Mouse (Mus musculus) cerebellum, postnatal 4 days (tissue): ENCODE measurements around the gene Cdh23.

Source experiments
- DNase-seq, 2 experiments: peaks; one replicate each; pipeline ENCODE4 v3.0.0; 2022; ENCODE audit warnings: low spot score in 2 of 2, mixed read lengths in 1 of 2

The Cdh23 gene

DNA sequence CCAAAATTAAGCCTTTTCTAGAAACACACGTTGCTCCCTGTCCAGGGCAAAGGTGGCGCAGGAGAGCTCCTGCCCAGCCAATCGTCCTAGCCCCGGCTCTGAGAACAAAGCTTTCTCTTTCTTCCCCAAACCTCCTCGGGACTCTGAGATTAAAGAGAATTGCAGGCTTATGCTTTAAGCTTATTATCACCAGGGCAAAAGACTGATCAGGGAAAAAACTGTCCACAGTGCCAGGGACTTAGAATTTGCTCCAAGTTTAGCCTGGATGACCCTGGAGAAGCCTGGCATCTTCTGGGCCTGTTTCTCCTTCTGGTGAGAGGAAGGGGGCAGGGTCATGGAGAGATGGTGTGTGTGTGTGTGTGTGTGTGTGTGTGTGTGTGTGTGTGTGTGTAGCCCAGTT, 434.8 kb downstream of the Cdh23 start:
- DNase-seq = no peak

DNA sequence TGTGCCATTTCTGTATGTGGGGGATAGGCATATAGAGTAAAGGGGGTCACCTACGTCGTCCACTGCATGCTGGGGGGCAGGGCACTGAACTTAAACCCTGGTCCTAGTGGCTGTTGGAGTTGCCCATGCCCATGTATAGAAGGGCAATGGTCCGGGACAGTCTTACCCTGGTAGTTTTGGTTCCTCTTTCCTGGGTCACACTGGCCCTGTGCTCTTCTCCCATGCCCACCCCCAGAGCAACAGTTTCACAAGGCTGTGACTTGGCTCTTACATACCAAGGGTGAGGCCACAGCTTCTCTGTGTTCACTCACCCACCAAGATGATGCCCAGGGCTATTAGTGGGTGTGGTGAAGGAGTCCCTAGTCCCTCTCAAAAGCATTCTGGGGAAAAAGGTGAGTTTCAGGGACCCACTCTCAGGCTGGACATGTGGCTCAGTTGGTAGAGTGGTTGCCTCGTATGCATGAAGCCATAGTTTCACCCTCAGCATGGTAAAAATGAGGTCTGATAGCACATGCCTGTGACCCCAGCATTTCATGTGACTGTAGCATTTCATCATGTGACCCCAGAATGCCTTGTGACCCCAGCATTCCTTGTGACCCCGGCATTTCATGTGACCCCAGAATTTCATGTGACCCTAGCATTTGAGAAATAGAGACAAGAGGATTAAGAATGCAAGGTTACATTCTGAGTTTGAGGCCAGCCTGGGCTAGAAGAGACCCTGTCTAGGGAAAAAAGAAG, 435.6 kb downstream of the Cdh23 start:
- no peak for DNase-seq

DNA sequence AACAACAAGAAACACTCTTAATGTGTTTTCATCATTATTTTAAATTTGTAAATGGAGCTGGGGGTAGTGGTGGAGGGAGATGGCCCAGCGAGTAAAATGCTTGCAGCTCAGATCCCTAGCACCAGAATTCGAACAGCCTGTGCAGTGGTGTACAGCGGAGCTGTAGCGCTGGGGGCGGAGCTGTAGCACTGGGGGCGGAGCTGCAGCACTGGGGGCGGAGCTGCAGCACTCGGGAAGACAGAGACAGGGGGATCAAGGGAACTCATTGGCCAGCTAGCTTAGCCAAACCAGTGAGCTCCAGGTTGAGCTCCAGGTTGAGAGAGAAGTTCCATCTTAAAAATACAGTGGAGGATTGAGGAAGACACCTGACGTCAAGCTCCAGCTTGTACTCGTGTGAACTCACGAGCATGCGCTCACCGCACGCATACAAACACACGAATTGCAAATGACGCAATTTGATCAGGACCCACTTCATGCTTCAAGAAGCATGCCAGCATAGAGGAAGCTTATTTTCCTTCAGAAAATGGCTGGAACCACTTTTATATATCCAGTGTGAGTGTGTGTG, 438.9 kb downstream of the Cdh23 start:
- no peak for DNase-seq

DNA sequence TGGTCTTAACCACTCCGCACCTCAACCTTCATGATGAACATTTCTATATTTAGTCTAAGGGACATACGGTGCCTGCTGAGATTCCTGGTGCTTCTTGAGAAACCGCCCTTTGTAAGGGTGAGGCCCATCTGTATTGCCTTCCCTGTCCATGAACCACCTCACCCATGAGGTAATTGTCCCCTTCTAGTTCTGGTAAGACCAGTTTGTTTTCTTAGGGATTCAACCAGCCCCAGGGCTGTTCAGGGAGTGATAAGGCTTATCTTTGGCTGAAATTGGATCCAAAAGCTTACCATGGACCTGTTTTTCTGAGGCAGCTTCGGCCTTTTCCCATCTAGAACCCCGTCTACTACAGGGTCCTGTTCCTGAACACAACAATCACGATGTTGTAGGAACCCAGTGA, 440.2 kb downstream of the Cdh23 start:
- no peak for DNase-seq
